In genomic region chr11:115004070-115004469, GRCm38 (mm10) we compare ENCODE assay signal across 19 mouse cellular contexts. TPM values are rescaled to one million over a fixed set of nuclear protein-coding genes. Genes with fewer than 3 reads are reported as not detected.
DNase-seq lines count a peak whose midpoint lies in the region; ATAC-seq and TF ChIP-seq lines count a peak whose summit lies in the region.
"Had no signal": no experiment of that assay in that cellular context is flagged by ENCODE, and none has a peak within 500 bp of the region (broad histone marks: within the 10 kb centered on the region; RNA-seq: fewer than 3 reads in every experiment).

No protein-coding gene starts in this region.

- no peak for TF ChIP-seq CTCF in cortical plate, adult 2 months (IDR thresholded peaks at IDR 0.05; ENCODE audit: extremely low read depth, insufficient read depth, low read length)

- H3K9me3 ChIP-seq in hindbrain, embryonic 13.5 days = no peaks in the 10 kb centered on the region
- H3K9me3 ChIP-seq: forebrain, embryonic 12.5 days; kidney, embryonic 15.5 days; neural tube, embryonic 12.5 days had no signal

- H3K9ac ChIP-seq in hindbrain, embryonic 13.5 days = no peak overlapping the region
- H3K9ac ChIP-seq: forebrain, embryonic 12.5 days; kidney, embryonic 15.5 days; neural tube, embryonic 12.5 days had no signal

- H3K4me1 ChIP-seq in cortical plate, adult 2 months (ENCODE audit: control insufficient read depth, insufficient read depth, low read length) = no peaks in the 10 kb centered on the region
- H3K4me1 ChIP-seq in hindbrain, embryonic 13.5 days (replicated peaks) = no peaks in the 10 kb centered on the region
- H3K4me1 ChIP-seq: forebrain, embryonic 12.5 days; kidney, embryonic 15.5 days; neural tube, embryonic 12.5 days had no signal

- H3K27me3 ChIP-seq in hindbrain, embryonic 13.5 days = 0 out of 2 replicates have a peak, but pooled peaks cover 3% of the 10 kb centered on the region
- H3K27me3 ChIP-seq: forebrain, embryonic 12.5 days; kidney, embryonic 15.5 days; neural tube, embryonic 12.5 days had no signal

- TF ChIP-seq POLR2A in cortical plate, adult 2 months (IDR thresholded peaks at IDR 0.05; ENCODE audit: extremely low read depth, insufficient read depth, low read length) = no peak

- DNase-seq in layer of hippocampus, adult 9-11 months = peak; percentile 43
- no peak for DNase-seq in layer of hippocampus, adult 18-20 months (ENCODE audit: low spot score in 2 of 2)
- DNase-seq in A20 (ENCODE audit: low read depth, low spot score) = peak; percentile 70
- DNase-seq in right cerebral cortex, postnatal 36 days (ENCODE audit: low spot score in 2 of 2) = no peak
- DNase-seq: cerebellum, postnatal 36 days; layer of hippocampus, postnatal 36 days; midbrain, embryonic 14.5 days; thymus, postnatal 25 days had no signal

- H3K4me3 ChIP-seq in cortical plate, adult 2 months (ENCODE audit: insufficient read depth, low read length) = no peak overlapping the region
- H3K4me3 ChIP-seq in hindbrain, embryonic 13.5 days = no peak overlapping the region
- H3K4me3 ChIP-seq: forebrain, embryonic 12.5 days; kidney, embryonic 15.5 days; neural tube, embryonic 12.5 days had no signal

- no peak overlapping the region for H3K4me2 ChIP-seq in hindbrain, embryonic 13.5 days
- H3K4me2 ChIP-seq: forebrain, embryonic 12.5 days; kidney, embryonic 15.5 days; neural tube, embryonic 12.5 days had no signal

- peak; percentile 85 for ATAC-seq in megakaryocyte, adult 5-6 weeks (ENCODE audit: poor library complexity, severe bottlenecking)
- ATAC-seq in cerebellum, adult (ENCODE audit: insufficient number of reproducible peaks, low FRiP score, low TSS enrichment) = no peak
- ATAC-seq in hindbrain, embryonic 13.5 days (ENCODE audit: low FRiP score) = no peak

- 0 out of 2 replicates have a peak overlapping the region, but pooled peaks have one; percentile 20 for H3K27ac ChIP-seq in cortical plate, adult 2 months (ENCODE audit: insufficient read depth, low read length)
- no peak overlapping the region for H3K27ac ChIP-seq in hindbrain, embryonic 13.5 days
- H3K27ac ChIP-seq: forebrain, embryonic 12.5 days; kidney, embryonic 15.5 days; neural tube, embryonic 12.5 days had no signal

- no peaks in the 10 kb centered on the region for H3K36me3 ChIP-seq in hindbrain, embryonic 13.5 days
- H3K36me3 ChIP-seq: forebrain, embryonic 12.5 days; kidney, embryonic 15.5 days; neural tube, embryonic 12.5 days had no signal

- 94% methylated on average over 5 of the region's 5 CpGs for WGBS in hindbrain, embryonic 13.5 days

RNA-seq across cellular contexts. Expression of gene Cd300c2, which starts 2.4 kb away (rescaled TPM):
- total RNA-seq in layer of hippocampus, adult 18-20 months (2021) = 1 to 10 TPM; 3.9 to 4.1 TPM
- polyA plus RNA-seq in cortical plate, adult 2 months (2012; rRNA removed) = 7.5 and 7.6 TPM in 2 replicates
- 30.8 and 36.3 TPM in 2 replicates for total RNA-seq in megakaryocyte, adult 5-6 weeks (2015)
- total RNA-seq in megakaryocyte, adult 5-6 weeks (2017) = 23.7 and 26.5 TPM in 2 replicates
- polyA plus RNA-seq in hindbrain, embryonic 13.5 days (2015; fragmentation: Nextera tagmentation; extraction: Ambion mirVana) = 0.96 and 2.0 TPM in 2 replicates

RNA-seq across cellular contexts. Expression of gene Cd300ld2, which starts 11.9 kb away (rescaled TPM):
- total RNA-seq in layer of hippocampus, adult 18-20 months (2021) = not detected
- polyA plus RNA-seq in cortical plate, adult 2 months (2012; rRNA removed) = 0.32 TPM in 1 of 2 replicates, not detected in the other
- not detected in 2 replicates for total RNA-seq in megakaryocyte, adult 5-6 weeks (2015)
- total RNA-seq in megakaryocyte, adult 5-6 weeks (2017) = not detected in 2 replicates
- not detected in 2 replicates for polyA plus RNA-seq in hindbrain, embryonic 13.5 days (2015; fragmentation: Nextera tagmentation; extraction: Ambion mirVana)
- total RNA-seq: gastrocnemius, adult 18-20 months; layer of hippocampus, postnatal 36 days had no signal
- polyA plus RNA-seq: embryonic facial prominence, embryonic 14.5 days; forebrain, embryonic 12.5 days; heart, embryonic 16.5 days; kidney, embryonic 15.5 days; limb, embryonic 14.5 days; midbrain, embryonic 14.5 days; neural tube, embryonic 12.5 days had no signal

RNA-seq across cellular contexts. Expression of gene Cd300ld, which starts 14.3 kb away (rescaled TPM):
- total RNA-seq in layer of hippocampus, adult 18-20 months (2021) = not detected
- polyA plus RNA-seq in cortical plate, adult 2 months (2012; rRNA removed) = 0.10 and 0.11 TPM in 2 replicates
- 28.7 and 33.7 TPM in 2 replicates for total RNA-seq in megakaryocyte, adult 5-6 weeks (2015)
- 28.9 and 30.5 TPM in 2 replicates for total RNA-seq in megakaryocyte, adult 5-6 weeks (2017)
- 0.06 TPM in 1 of 2 replicates, not detected in the other for polyA plus RNA-seq in hindbrain, embryonic 13.5 days (2015; fragmentation: Nextera tagmentation; extraction: Ambion mirVana)

RNA-seq across cellular contexts. Expression of gene Cd300ld4, which starts 22.7 kb away (rescaled TPM):
- total RNA-seq in layer of hippocampus, adult 18-20 months (2021) = 1 to 10 TPM in 1 of 2 experiments, under 1 TPM in 1; 0.53 to 1.1 TPM
- 0.13 and 0.44 TPM in 2 replicates for polyA plus RNA-seq in cortical plate, adult 2 months (2012; rRNA removed)
- 2.2 TPM in 1 of 2 replicates, not detected in the other for total RNA-seq in megakaryocyte, adult 5-6 weeks (2015)
- not detected in 2 replicates for total RNA-seq in megakaryocyte, adult 5-6 weeks (2017)
- not detected in 2 replicates for polyA plus RNA-seq in hindbrain, embryonic 13.5 days (2015; fragmentation: Nextera tagmentation; extraction: Ambion mirVana)
- total RNA-seq: gastrocnemius, adult 18-20 months had no signal
- polyA plus RNA-seq: embryonic facial prominence, embryonic 14.5 days; forebrain, embryonic 12.5 days; heart, embryonic 16.5 days; kidney, embryonic 15.5 days; midbrain, embryonic 14.5 days; neural tube, embryonic 12.5 days had no signal

RNA-seq across cellular contexts. Expression of gene Cd300ld5, which starts 33.5 kb away (rescaled TPM):
- 1 to 10 TPM in 1 of 2 experiments, not detected in 1; 1.0 TPM for total RNA-seq in layer of hippocampus, adult 18-20 months (2021)
- polyA plus RNA-seq in cortical plate, adult 2 months (2012; rRNA removed) = 0.36 TPM in 1 of 2 replicates, not detected in the other
- total RNA-seq in megakaryocyte, adult 5-6 weeks (2015) = 1.1 TPM in 1 of 2 replicates, not detected in the other
- not detected in 2 replicates for total RNA-seq in megakaryocyte, adult 5-6 weeks (2017)
- polyA plus RNA-seq in hindbrain, embryonic 13.5 days (2015; fragmentation: Nextera tagmentation; extraction: Ambion mirVana) = not detected in 2 replicates
- polyA plus RNA-seq: embryonic facial prominence, embryonic 14.5 days; forebrain, embryonic 12.5 days; heart, embryonic 16.5 days; kidney, embryonic 15.5 days; midbrain, embryonic 14.5 days; neural tube, embryonic 12.5 days had no signal

Comparison
In these comparisons a context has a peak if more than half of its experiments do, and no peak if none do; other contexts are left out.
1. DNase-seq: peak in layer of hippocampus, adult 9-11 months (single experiment) and A20 (single experiment); none in layer of hippocampus, adult 18-20 months (0 of 2) and right cerebral cortex, postnatal 36 days (0 of 2).
2. RNA of gene Cd300c2, which starts 2.4 kb away (total RNA-seq): 23.7 to 36.3 TPM in megakaryocyte, adult 5-6 weeks; 3.9 to 4.1 TPM in layer of hippocampus, adult 18-20 months; every median in the first group is over 4 times any median in the second.
3. RNA of gene Cd300ld, which starts 14.3 kb away (total RNA-seq): 28.7 to 33.7 TPM in megakaryocyte, adult 5-6 weeks; not detected in layer of hippocampus, adult 18-20 months; every median in the first group is over 10 times any median in the second.